Mouse (Mus musculus) embryonic facial prominence, embryonic 10.5 days (tissue): ENCODE data around the gene Atm. TPM values are rescaled to one million over a fixed set of nuclear protein-coding genes. Genes with fewer than 3 reads are reported as not detected.

Experiments
- DNase-seq: peaks from one replicate; pipeline ENCODE4 v3.0.0-alpha.2; 2017; ENCODE audit warnings: low spot score
- H3K27ac ChIP-seq: fragments of 300-500 bp; sonication (generic); replicated peaks from 2 replicates; pipeline ENCODE4 v1.5.1; 2016; ENCODE audit warnings: mild to moderate bottlenecking
- H3K27me3 ChIP-seq: fragments of 300-500 bp; sonication (generic); replicated peaks from 2 replicates; pipeline ENCODE4 v1.6.1; 2016; ENCODE audit warnings: low read depth, mild to moderate bottlenecking; ENCODE audit not compliant: poor library complexity, severe bottlenecking
- H3K36me3 ChIP-seq: fragments of 300-500 bp; sonication (generic); replicated peaks from 2 replicates; pipeline ENCODE4 v1.6.1; 2016; ENCODE audit warnings: mild to moderate bottlenecking, moderate library complexity
- H3K4me1 ChIP-seq: fragments of 300-500 bp; sonication (generic); 2 replicates; pipeline ENCODE4 v1.6.1; 2016
- H3K4me3 ChIP-seq: fragments of 300-500 bp; sonication (generic); 2 replicates; pipeline ENCODE4 v1.5.1; 2016; ENCODE audit warnings: mild to moderate bottlenecking, moderate library complexity
- H3K9me3 ChIP-seq: fragments of 300-500 bp; sonication (generic); 2 replicates; pipeline ENCODE4 v1.6.1; 2016; ENCODE audit warnings: mild to moderate bottlenecking
- WGBS: fragments of 180-500 bp; shearing (Covaris S2); methylation state at CpG from one replicate; pipeline ENCODE4 v1.1.7; 2016; 5-methylcytosine and 5-hydroxymethylcytosine counted together
- microRNA-seq: library from miRNA; unstranded; fragments of <30 nt; microRNA quantifications from one replicate; pipeline ENCODE4, GENCODE M21; 2017
- polyA plus RNA-seq: library from polyadenylated mRNA; unstranded; fragments of >200 nt; fragmentation: Nextera tagmentation; extraction: Ambion mirVana; gene quantifications from 2 replicates; pipeline ENCODE4 v1.2.1, GENCODE M21; 2016

Atm gene
- polyA plus RNA-seq, 1 experiment from 2014 or later = 19.3 TPM

DNA sequence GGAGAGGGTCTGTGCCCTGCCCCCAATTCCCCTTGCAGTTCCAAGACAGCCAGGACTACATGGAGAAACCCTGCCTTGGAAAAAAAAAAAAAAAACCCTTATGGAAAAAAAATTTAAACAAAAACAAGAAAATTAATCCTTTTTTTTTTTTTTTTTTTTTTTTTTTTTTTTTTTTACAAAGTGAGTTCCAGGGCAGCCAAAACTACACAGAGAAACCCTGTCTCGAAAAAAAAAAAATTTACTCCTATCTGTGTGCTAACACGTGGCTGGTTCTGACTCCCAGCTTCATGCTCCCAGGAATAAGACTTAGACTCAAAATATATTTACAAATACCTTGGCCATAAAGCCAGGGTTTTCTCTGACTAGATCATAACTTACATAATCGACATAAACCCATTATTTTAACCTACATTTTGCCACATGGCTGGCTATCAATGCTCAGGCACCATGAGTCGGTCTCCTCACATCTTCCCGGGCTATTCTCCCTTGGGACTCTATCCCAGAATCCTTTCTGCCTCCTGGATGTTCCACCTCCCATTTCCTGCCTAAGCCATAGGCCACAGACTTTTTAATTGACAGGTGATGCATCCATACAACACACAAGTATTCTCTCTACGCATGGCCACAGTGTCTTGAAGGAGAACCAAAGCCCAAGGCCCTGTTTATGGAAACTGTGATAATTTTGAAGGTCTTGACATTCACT is 132.3 kb downstream of the Atm start:
- no peak for DNase-seq
- H3K9me3 ChIP-seq = no peaks in the 10 kb centered on the region
- no peak overlapping the region for H3K4me3 ChIP-seq
- H3K27ac ChIP-seq = peak overlapping the region; percentile 86; the same call in 1 of the 2 replicates
- H3K36me3 ChIP-seq = no peaks in the 10 kb centered on the region
- H3K4me1 ChIP-seq = peaks cover 25% of the 10 kb centered on the region
- H3K27me3 ChIP-seq = no peaks in the 10 kb centered on the region
- 88% methylated on average over 6 of the region's 6 CpGs for WGBS

DNA sequence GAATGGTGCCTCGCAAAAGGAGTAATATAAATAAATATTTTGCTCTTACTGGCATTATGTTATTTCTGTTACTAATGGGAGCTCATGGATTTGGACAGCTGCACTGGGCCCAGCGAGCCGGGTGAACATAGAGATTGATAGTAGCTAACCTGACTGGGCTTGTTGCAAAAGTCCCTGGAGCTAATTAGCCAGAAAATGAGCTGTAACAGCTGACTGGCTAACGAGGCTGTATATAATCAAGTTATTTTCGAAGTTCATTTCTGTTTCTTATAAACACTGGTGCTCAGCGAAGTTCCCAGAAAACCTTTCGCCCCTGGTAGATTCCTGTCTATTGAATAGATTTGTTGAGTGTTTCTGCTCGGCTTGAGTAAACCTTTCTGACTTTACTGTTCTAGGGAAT is 133.5 kb downstream of the Atm start:
- Histone ChIP-seq H3K27ac (no peak overlapping the region), H3K36me3 (no peaks in the 10 kb centered on the region), H3K9me3 (no peaks in the 10 kb centered on the region), H3K4me3 (no peak overlapping the region), H3K4me1 (peaks cover 25% of the 10 kb centered on the region), H3K27me3 (no peaks in the 10 kb centered on the region)
- DNase-seq = no peak
- WGBS = 76% methylated on average over 8 of the region's 8 CpGs

- WGBS = 33% methylated on average over 11 of the region's 11 CpGs
- H3K4me1 ChIP-seq = peaks cover 25% of the 10 kb centered on the region
- peak within 1 kb of the TSS; percentile 19; the same call in 1 of the 2 replicates for H3K27ac ChIP-seq
- H3K36me3 ChIP-seq = no peaks in the 10 kb centered on the region
- no peaks in the 10 kb centered on the region for H3K27me3 ChIP-seq
- H3K4me3 ChIP-seq = no peak within 1 kb of the TSS
- no peak for DNase-seq
- no peaks in the 10 kb centered on the region for H3K9me3 ChIP-seq
Observed at GRCm38 (mm10) chr9:53402291-53402711, 134.2 kb downstream of the Atm start, which contains the start of gene 4930550C14Rik. 4930550C14Rik (plus strand) TSS chr9:53402325.

GRCm38 (mm10) chr9:53401146-53401545 is 135.4 kb downstream of the Atm start:
- no peak for DNase-seq
- WGBS = 85% methylated on average over 8 of the region's 8 CpGs
- Histone ChIP-seq H3K9me3 (no peaks in the 10 kb centered on the region), H3K4me3 (no peak overlapping the region), H3K27me3 (no peaks in the 10 kb centered on the region), H3K4me1 (peaks cover 25% of the 10 kb centered on the region), H3K36me3 (no peaks in the 10 kb centered on the region), H3K27ac (no peak overlapping the region)

DNA sequence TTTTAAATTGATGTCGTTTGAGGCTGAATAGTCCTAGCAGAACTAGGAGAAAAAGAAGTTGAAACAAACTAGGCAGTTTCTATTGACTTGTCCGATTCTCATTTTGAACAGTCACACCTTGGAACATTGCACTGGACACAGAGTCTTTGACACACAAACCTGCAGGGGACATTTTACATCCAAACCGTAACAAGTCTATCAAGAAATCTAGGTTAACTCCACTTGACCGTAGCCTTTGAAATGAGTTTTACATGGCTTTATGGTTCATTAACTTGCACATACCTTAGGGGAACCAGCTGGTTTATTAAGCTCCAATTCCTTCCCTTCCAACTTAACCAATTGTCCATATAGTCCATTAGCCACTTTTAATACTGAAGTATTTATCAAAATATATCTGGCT is 135.8 kb downstream of the Atm start:
- WGBS = 95% methylated on average over 4 of the region's 4 CpGs
- no peak for DNase-seq
- Histone ChIP-seq H3K4me3 (no peak overlapping the region), H3K27me3 (no peaks in the 10 kb centered on the region), H3K36me3 (no peaks in the 10 kb centered on the region), H3K9me3 (no peaks in the 10 kb centered on the region), H3K27ac (no peak overlapping the region), H3K4me1 (peaks cover 24% of the 10 kb centered on the region)

DNA sequence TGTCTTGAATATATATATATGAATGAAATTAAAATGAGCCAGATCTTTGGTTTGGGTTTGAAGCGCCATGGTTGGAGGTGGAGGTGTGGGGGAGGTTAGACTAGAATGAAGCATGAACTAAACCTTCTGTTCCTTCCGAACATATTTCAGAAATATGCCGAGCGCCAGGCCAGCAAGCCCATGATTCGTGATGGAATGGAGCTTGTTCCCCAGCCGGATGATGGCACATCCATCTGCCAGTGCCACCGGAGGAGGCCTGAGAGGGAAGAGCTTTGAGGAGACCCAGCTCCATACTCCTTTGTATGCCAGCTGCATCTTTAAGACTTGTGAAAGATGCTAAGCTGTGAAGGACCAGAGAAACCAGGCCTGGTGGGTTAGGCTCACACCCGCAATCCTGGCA is 137.0 kb downstream of the Atm start:
- no peaks in the 10 kb centered on the region for H3K36me3 ChIP-seq
- H3K27me3 ChIP-seq = no peaks in the 10 kb centered on the region
- H3K9me3 ChIP-seq = no peaks in the 10 kb centered on the region
- H3K27ac ChIP-seq = no peak overlapping the region
- peaks cover 13% of the 10 kb centered on the region for H3K4me1 ChIP-seq
- WGBS = 94% methylated on average over 8 of the region's 8 CpGs
- DNase-seq = no peak
- no peak overlapping the region for H3K4me3 ChIP-seq

- no peaks in the 10 kb centered on the region for H3K9me3 ChIP-seq
- peak; percentile 67 for DNase-seq
- 10% methylated on average over 5 of the region's 5 CpGs for WGBS
- H3K4me3 ChIP-seq = no peak overlapping the region
- H3K36me3 ChIP-seq = no peaks in the 10 kb centered on the region
- H3K4me1 ChIP-seq = peaks cover 10% of the 10 kb centered on the region
- no peak overlapping the region for H3K27ac ChIP-seq
- no peaks in the 10 kb centered on the region for H3K27me3 ChIP-seq
Observed at GRCm38 (mm10) chr9:53398388-53398700, 138.2 kb downstream of the Atm start.

DNA sequence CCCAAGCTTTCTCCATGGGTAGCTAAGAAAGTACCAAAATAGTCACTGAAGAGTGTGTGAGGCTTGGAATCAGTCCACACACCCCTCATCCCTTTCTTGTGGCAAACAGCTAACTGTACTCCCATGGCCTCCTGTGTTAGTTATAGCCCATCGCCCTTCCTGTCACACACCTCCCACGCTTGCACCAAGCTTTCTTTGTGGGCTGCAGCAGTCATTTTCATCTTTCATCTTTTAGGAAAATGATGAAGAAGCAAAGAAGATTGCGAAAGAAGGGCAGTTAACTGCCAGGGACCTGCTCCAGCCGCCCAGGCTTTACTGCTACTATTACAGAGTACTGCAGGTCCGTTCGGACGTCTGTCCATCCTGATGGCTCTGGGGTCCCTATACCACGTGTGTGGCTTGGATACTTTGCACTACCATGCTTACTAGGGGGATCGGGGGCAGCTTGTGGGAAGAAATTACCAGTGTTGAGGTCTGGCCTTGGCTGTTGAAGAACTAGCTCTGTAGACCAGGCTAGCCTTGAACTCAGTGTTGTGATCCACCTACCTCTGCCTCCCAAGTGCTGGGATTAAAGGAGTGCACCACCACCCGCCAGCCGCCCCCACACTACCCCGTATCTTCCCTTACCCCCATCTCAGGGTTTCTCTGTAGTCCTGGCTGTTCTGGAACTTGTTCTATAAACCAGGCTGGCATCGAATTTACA is 138.7 kb downstream of the Atm start:
- H3K4me1 ChIP-seq = peaks cover 8% of the 10 kb centered on the region
- no peaks in the 10 kb centered on the region for H3K27me3 ChIP-seq
- 82% methylated on average over 13 of the region's 13 CpGs for WGBS
- H3K9me3 ChIP-seq = no peaks in the 10 kb centered on the region
- H3K36me3 ChIP-seq = no peaks in the 10 kb centered on the region
- H3K4me3 ChIP-seq = no peak overlapping the region
- no peak overlapping the region for H3K27ac ChIP-seq
- no peak for DNase-seq

- H3K4me3 ChIP-seq = no peak overlapping the region
- peaks cover 2% of the 10 kb centered on the region for H3K4me1 ChIP-seq
- H3K27me3 ChIP-seq = no peaks in the 10 kb centered on the region
- DNase-seq = no peak
- WGBS = 80% methylated on average over 7 of the region's 7 CpGs
- peaks cover 5% of the 10 kb centered on the region for H3K36me3 ChIP-seq
- no peak overlapping the region for H3K27ac ChIP-seq
- no peaks in the 10 kb centered on the region for H3K9me3 ChIP-seq
Observed at GRCm38 (mm10) chr9:53390136-53390535, 146.4 kb downstream of the Atm start.

Small RNAs within 50 kb of the gene (microRNA-seq; reads per million reads assigned to microRNA genes)
- not detected for gene Mir130c

Other genes starting within 250 kb of the Atm start
- gene Exph5, start 235.1 kb downstream of the Atm start, polyA plus RNA-seq = 1.7 TPM in 2 replicates
- 9.7 and 10.3 TPM in 2 replicates for gene Kdelc2, start 152.7 kb downstream of the Atm start, polyA plus RNA-seq
- 0.28 and 0.32 TPM in 2 replicates for gene 4930550C14Rik, start 134.4 kb downstream of the Atm start, polyA plus RNA-seq
- 20.6 and 23.9 TPM in 2 replicates for gene Npat, start 307 bp upstream of the Atm start, polyA plus RNA-seq
- gene Acat1, start 73.6 kb upstream of the Atm start, polyA plus RNA-seq = 33.6 and 37.4 TPM in 2 replicates
- 38.1 and 38.6 TPM in 2 replicates for gene Cul5, start 133.3 kb upstream of the Atm start, polyA plus RNA-seq
- gene Rab39, start 169.5 kb upstream of the Atm start, polyA plus RNA-seq = 1.4 and 1.5 TPM in 2 replicates
- 7.0 and 7.7 TPM in 2 replicates for gene Slc35f2, start 234.8 kb upstream of the Atm start, polyA plus RNA-seq